Mouse (Mus musculus): ENCODE data around the gene D630039A03Rik. TPM values are rescaled to one million over a fixed set of nuclear protein-coding genes. Genes with fewer than 3 reads are reported as not detected.

Gene D630039A03Rik
- polyA plus RNA-seq, 1 experiment: 0.01 TPM

- H3ac ChIP-seq (ENCODE audit: control insufficient read depth, insufficient read length, low read depth): no peak overlapping the region
- no peak overlapping the region for H3K4me3 ChIP-seq (ENCODE audit: insufficient read depth, poor library complexity, severe bottlenecking)
- H3K27me3 ChIP-seq (ENCODE audit: control insufficient read depth, insufficient read depth, insufficient read length): no peaks in the 10 kb centered on the region
- H3K36me3 ChIP-seq (ENCODE audit: control insufficient read depth, insufficient read depth): peaks cover 14% of the 10 kb centered on the region
- peaks cover 29% of the 10 kb centered on the region for H3K79me3 ChIP-seq (ENCODE audit: low read depth)
- H3K79me2 ChIP-seq (ENCODE audit: control insufficient read depth, insufficient read depth): peaks cover 70% of the 10 kb centered on the region
- TF ChIP-seq MYOD1 (IDR thresholded peaks at IDR 0.05; ENCODE audit: control insufficient read depth, insufficient read length, low read depth) (no peak), MYOG (IDR thresholded peaks at IDR 0.05; ENCODE audit: control insufficient read depth, extremely low read depth, insufficient read length) (no peak), CTCF (IDR thresholded peaks at IDR 0.05; ENCODE audit: control insufficient read depth, insufficient read depth, insufficient read length) (peak; percentile 53)
Observed at GRCm38 (mm10) chr4:57879804-57880357, 36.2 kb downstream of the D630039A03Rik start.

GRCm38 (mm10) chr4:57879137-57879536, 37.0 kb downstream of the D630039A03Rik start:
- Histone ChIP-seq H3K79me3 (ENCODE audit: low read depth) (peaks cover 24% of the 10 kb centered on the region), H3K27me3 (ENCODE audit: control insufficient read depth, insufficient read depth, insufficient read length) (no peaks in the 10 kb centered on the region), H3K36me3 (ENCODE audit: control insufficient read depth, insufficient read depth) (peaks cover 14% of the 10 kb centered on the region), H3K4me3 (ENCODE audit: insufficient read depth, poor library complexity, severe bottlenecking) (no peak overlapping the region), H3K79me2 (ENCODE audit: control insufficient read depth, insufficient read depth) (peaks cover 62% of the 10 kb centered on the region), H3ac (ENCODE audit: control insufficient read depth, insufficient read length, low read depth) (no peak overlapping the region)
- TF ChIP-seq MYOD1 (IDR thresholded peaks at IDR 0.05; ENCODE audit: control insufficient read depth, insufficient read length, low read depth) (no peak), CEBPB (IDR thresholded peaks at IDR 0.05; ENCODE audit: low read depth) (no peak), CTCF (IDR thresholded peaks at IDR 0.05; ENCODE audit: control insufficient read depth, insufficient read depth, insufficient read length) (no peak), USF1 (IDR thresholded peaks at IDR 0.05; ENCODE audit: low read depth) (no peak), FOSL1 (IDR thresholded peaks at IDR 0.05; ENCODE audit: insufficient read depth, low read length, poor library complexity, severe bottlenecking) (no peak), MAX (IDR thresholded peaks at IDR 0.05) (no peak), MYOG (IDR thresholded peaks at IDR 0.05; ENCODE audit: control insufficient read depth, extremely low read depth, insufficient read length) (no peak)

- H3K27me3 ChIP-seq (ENCODE audit: control insufficient read depth, insufficient read depth, insufficient read length): no peaks in the 10 kb centered on the region
- H3ac ChIP-seq (ENCODE audit: control insufficient read depth, insufficient read length, low read depth): no peak overlapping the region
- TF ChIP-seq CTCF (IDR thresholded peaks at IDR 0.05; ENCODE audit: control insufficient read depth, insufficient read depth, insufficient read length): no peak
- no peak for TF ChIP-seq FOSL1 (IDR thresholded peaks at IDR 0.05; ENCODE audit: insufficient read depth, low read length, poor library complexity, severe bottlenecking)
- no peak for TF ChIP-seq USF1 (IDR thresholded peaks at IDR 0.05; ENCODE audit: low read depth)
- no peak for TF ChIP-seq MYOG (IDR thresholded peaks at IDR 0.05; ENCODE audit: control insufficient read depth, extremely low read depth, insufficient read length)
- TF ChIP-seq CEBPB (IDR thresholded peaks at IDR 0.05; ENCODE audit: low read depth): no peak
- no peak for TF ChIP-seq MAX (IDR thresholded peaks at IDR 0.05)
- TF ChIP-seq MYOD1 (IDR thresholded peaks at IDR 0.05; ENCODE audit: control insufficient read depth, insufficient read length, low read depth): no peak
- no peak overlapping the region for H3K4me3 ChIP-seq (ENCODE audit: insufficient read depth, poor library complexity, severe bottlenecking)
- H3K36me3 ChIP-seq (ENCODE audit: control insufficient read depth, insufficient read depth): peaks cover 10% of the 10 kb centered on the region
- H3K79me3 ChIP-seq (ENCODE audit: low read depth): peaks cover 52% of the 10 kb centered on the region
- peaks cover 99% of the 10 kb centered on the region for H3K79me2 ChIP-seq (ENCODE audit: control insufficient read depth, insufficient read depth)
Observed at GRCm38 (mm10) chr4:57867454-57867853, 48.6 kb downstream of the D630039A03Rik start.

- Histone ChIP-seq H3K79me3 (ENCODE audit: low read depth) (peaks cover 53% of the 10 kb centered on the region), H3K4me3 (ENCODE audit: insufficient read depth, poor library complexity, severe bottlenecking) (no peak overlapping the region), H3K27me3 (ENCODE audit: control insufficient read depth, insufficient read depth, insufficient read length) (no peaks in the 10 kb centered on the region), H3K79me2 (ENCODE audit: control insufficient read depth, insufficient read depth) (peaks cover 99% of the 10 kb centered on the region), H3K36me3 (ENCODE audit: control insufficient read depth, insufficient read depth) (peaks cover 8% of the 10 kb centered on the region), H3ac (ENCODE audit: control insufficient read depth, insufficient read length, low read depth) (no peak overlapping the region)
- no peak for TF ChIP-seq USF1 (IDR thresholded peaks at IDR 0.05; ENCODE audit: low read depth)
- TF ChIP-seq MYOG (IDR thresholded peaks at IDR 0.05; ENCODE audit: control insufficient read depth, extremely low read depth, insufficient read length): no peak
- TF ChIP-seq FOSL1 (IDR thresholded peaks at IDR 0.05; ENCODE audit: insufficient read depth, low read length, poor library complexity, severe bottlenecking): no peak
- TF ChIP-seq MYOD1 (IDR thresholded peaks at IDR 0.05; ENCODE audit: control insufficient read depth, insufficient read length, low read depth): no peak
- TF ChIP-seq CTCF (IDR thresholded peaks at IDR 0.05; ENCODE audit: control insufficient read depth, insufficient read depth, insufficient read length): no peak
- no peak for TF ChIP-seq CEBPB (IDR thresholded peaks at IDR 0.05; ENCODE audit: low read depth)
- no peak for TF ChIP-seq MAX (IDR thresholded peaks at IDR 0.05)
Observed at GRCm38 (mm10) chr4:57866990-57867389, 49.1 kb downstream of the D630039A03Rik start.

GRCm38 (mm10) chr4:57866088-57866487, 50.0 kb downstream of the D630039A03Rik start:
- Histone ChIP-seq H3K4me3 (ENCODE audit: insufficient read depth, poor library complexity, severe bottlenecking) (no peak overlapping the region), H3K27me3 (ENCODE audit: control insufficient read depth, insufficient read depth, insufficient read length) (no peaks in the 10 kb centered on the region), H3K79me2 (ENCODE audit: control insufficient read depth, insufficient read depth) (peaks cover 99% of the 10 kb centered on the region), H3K36me3 (ENCODE audit: control insufficient read depth, insufficient read depth) (peaks cover 12% of the 10 kb centered on the region), H3ac (ENCODE audit: control insufficient read depth, insufficient read length, low read depth) (no peak overlapping the region), H3K79me3 (ENCODE audit: low read depth) (peaks cover 55% of the 10 kb centered on the region)
- TF ChIP-seq MAX (IDR thresholded peaks at IDR 0.05) (no peak), CEBPB (IDR thresholded peaks at IDR 0.05; ENCODE audit: low read depth) (no peak), MYOD1 (IDR thresholded peaks at IDR 0.05; ENCODE audit: control insufficient read depth, insufficient read length, low read depth) (no peak), MYOG (IDR thresholded peaks at IDR 0.05; ENCODE audit: control insufficient read depth, extremely low read depth, insufficient read length) (no peak), USF1 (IDR thresholded peaks at IDR 0.05; ENCODE audit: low read depth) (no peak), FOSL1 (IDR thresholded peaks at IDR 0.05; ENCODE audit: insufficient read depth, low read length, poor library complexity, severe bottlenecking) (no peak), CTCF (IDR thresholded peaks at IDR 0.05; ENCODE audit: control insufficient read depth, insufficient read depth, insufficient read length) (no peak)

All from C2C12 (cell line).